Mouse (Mus musculus) kidney, adult 2 months (tissue): ENCODE results near the gene Efemp1. TPM values are rescaled to one million over a fixed set of nuclear protein-coding genes. Genes with fewer than 3 reads are reported as not detected.

ENCODE experiments used
- DNase-seq: peaks from one replicate; pipeline ENCODE4 v3.0.0; 2021
- H3K27ac ChIP-seq: fragments of 200-500 bp; 2 replicates; pipeline ENCODE4 v1.5.1; 2012; ENCODE audit warnings: low read depth, low read length, control low read depth, inconsistent platforms; ENCODE audit not compliant: insufficient read depth
- H3K27me3 ChIP-seq: fragments of 200-500 bp; replicated peaks from 2 replicates; pipeline ENCODE4 v1.6.1; 2012; ENCODE audit warnings: mild to moderate bottlenecking, moderate library complexity, low read length, inconsistent platforms; ENCODE audit not compliant: control insufficient read depth, insufficient read depth
- H3K36me3 ChIP-seq: fragments of 200-500 bp; 2 replicates; pipeline ENCODE4 v1.6.1; 2012; ENCODE audit warnings: mild to moderate bottlenecking, moderate library complexity, low read length, inconsistent platforms; ENCODE audit not compliant: control insufficient read depth, insufficient read depth
- H3K4me1 ChIP-seq: fragments of 200-500 bp; 2 replicates; pipeline ENCODE4 v1.6.1; 2011; ENCODE audit warnings: low read length; ENCODE audit not compliant: control insufficient read depth, insufficient read depth
- H3K4me3 ChIP-seq: fragments of 200-500 bp; 2 replicates; pipeline ENCODE4 v1.5.1; 2011; ENCODE audit warnings: mild to moderate bottlenecking, low read depth, low read length, control low read depth; ENCODE audit not compliant: insufficient read depth
- CTCF ChIP-seq: fragments of 200-500 bp; conservative IDR thresholded peaks from 2 replicates; pipeline ENCODE4 v1.5.1; 2011; ENCODE audit warnings: low read depth, mild to moderate bottlenecking, control low read depth, low read length, moderate library complexity, mixed read lengths; ENCODE audit not compliant: insufficient read depth, insufficient read length
- POLR2A ChIP-seq: fragments of 200-500 bp; IDR thresholded peaks from one replicate; pipeline ENCODE4 v1.6.1; 2011; ENCODE audit warnings: low read depth, low read length, control low read depth
- WGBS: fragments of 180-500 bp; shearing (Covaris S2); methylation state at CpG from one replicate; pipeline ENCODE4 v1.1.7; 2018; 5-methylcytosine and 5-hydroxymethylcytosine counted together
- polyA plus RNA-seq: library from polyadenylated mRNA; depleted of rRNA; stranded (reverse); fragments of >200 nt; gene quantifications from 2 replicates; pipeline ENCODE4 v1.2.3, GENCODE M21; 2012

The Efemp1 gene
- polyA plus RNA-seq, 1 experiment, result 28.8 TPM

GRCm38 (mm10) chr11:28889538-28889937, 36.5 kb downstream of the Efemp1 start:
- no peaks in the 10 kb centered on the region for H3K4me1 ChIP-seq
- DNase-seq, result peak; percentile 17
- no peaks in the 10 kb centered on the region; the same call in 1 of the 2 replicates for H3K27me3 ChIP-seq
- TF ChIP-seq POLR2A (no peak), CTCF (no peak)
- WGBS, result 43% methylated on average over 1 of the region's 1 CpGs
- no peaks in the 10 kb centered on the region for H3K36me3 ChIP-seq
- H3K4me3 ChIP-seq, result no peak overlapping the region
- H3K27ac ChIP-seq, result no peak overlapping the region

- Histone ChIP-seq H3K27ac (no peak overlapping the region), H3K4me3 (no peak overlapping the region), H3K36me3 (no peaks in the 10 kb centered on the region), H3K4me1 (no peaks in the 10 kb centered on the region), H3K27me3 (no peaks in the 10 kb centered on the region; the same call in 1 of the 2 replicates)
- no peak for DNase-seq
- no peak for TF ChIP-seq CTCF
- no peak for TF ChIP-seq POLR2A
- WGBS, result 50% methylated on average over 5 of the region's 5 CpGs
Observed at GRCm38 (mm10) chr11:28891515-28891914, 38.5 kb downstream of the Efemp1 start.

- H3K4me3 ChIP-seq, result no peak overlapping the region
- H3K4me1 ChIP-seq, result no peaks in the 10 kb centered on the region
- H3K27me3 ChIP-seq, result peaks cover 1% of the 10 kb centered on the region; the same call in 1 of the 2 replicates
- H3K27ac ChIP-seq, result no peak overlapping the region
- H3K36me3 ChIP-seq, result no peaks in the 10 kb centered on the region
- no peak for DNase-seq
- WGBS, result 19% methylated on average over 1 of the region's 1 CpGs
- no peak for TF ChIP-seq CTCF
- no peak for TF ChIP-seq POLR2A
Observed at GRCm38 (mm10) chr11:28899420-28899819, 46.4 kb downstream of the Efemp1 start.

GRCm38 (mm10) chr11:28904596-28904995, 51.6 kb downstream of the Efemp1 start:
- no peaks in the 10 kb centered on the region for H3K36me3 ChIP-seq
- TF ChIP-seq CTCF, result no peak
- no peak for TF ChIP-seq POLR2A
- peaks cover 5% of the 10 kb centered on the region; the same call in 1 of the 2 replicates for H3K4me1 ChIP-seq
- no peak overlapping the region for H3K27ac ChIP-seq
- no peak overlapping the region for H3K4me3 ChIP-seq
- no peak for DNase-seq
- H3K27me3 ChIP-seq, result peaks cover 1% of the 10 kb centered on the region; the same call in 1 of the 2 replicates
- whole genome bisulfite sequencing, result 55% methylated on average over 2 of the region's 2 CpGs

DNA sequence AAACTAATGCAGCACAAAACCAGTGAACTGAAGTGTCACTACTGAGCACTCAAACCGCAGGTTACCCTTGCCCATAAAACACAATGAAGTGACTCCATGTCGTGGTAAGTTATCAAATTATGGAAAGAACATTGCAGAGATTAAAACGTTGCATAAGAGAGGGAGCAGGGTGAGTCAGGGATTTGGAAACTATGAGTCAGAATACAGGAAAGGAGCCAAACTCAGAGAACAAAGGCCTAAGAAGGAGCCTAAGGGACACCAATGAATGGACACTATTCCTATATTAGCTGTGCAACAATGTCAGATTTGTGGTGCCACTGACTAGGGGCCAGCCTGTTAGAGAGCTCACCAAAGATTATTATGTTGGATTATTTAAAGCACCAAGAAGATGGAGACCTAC, 53.3 kb downstream of the Efemp1 start:
- no peak for DNase-seq
- 64% methylated on average over 3 of the region's 3 CpGs for WGBS
- TF ChIP-seq POLR2A, result no peak
- TF ChIP-seq CTCF, result no peak

DNA sequence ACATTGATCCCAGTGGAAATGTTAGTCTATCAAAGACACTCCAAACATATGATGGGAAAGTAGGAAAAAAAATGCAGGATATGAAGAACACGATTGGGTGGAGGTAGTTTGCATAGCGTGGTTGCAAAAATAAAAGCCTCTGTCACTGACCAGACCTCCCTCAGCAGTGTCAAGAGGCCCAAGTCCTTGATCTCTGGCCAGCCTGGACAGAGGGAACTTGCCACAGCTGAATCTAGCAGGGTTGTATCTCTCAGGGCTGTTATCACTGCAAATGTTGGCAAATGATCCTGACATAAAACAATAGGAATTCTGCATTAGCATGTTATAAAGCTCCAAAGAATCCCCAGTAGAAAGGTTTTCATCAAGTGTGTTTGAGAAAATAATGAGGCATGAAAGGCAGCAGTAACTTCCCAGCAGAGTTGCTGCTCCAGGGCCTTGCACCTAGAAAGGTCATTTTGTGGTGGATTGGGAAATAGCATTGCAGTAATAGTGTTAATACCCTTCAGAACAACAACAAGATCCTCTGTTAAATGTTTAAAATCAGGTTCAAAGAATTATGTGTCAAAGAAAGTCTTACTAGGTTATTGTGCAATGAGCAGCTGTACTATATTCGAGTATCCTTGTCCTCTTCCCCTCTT, 56.0 kb downstream of the Efemp1 start:
- Histone ChIP-seq H3K4me3 (no peak overlapping the region), H3K4me1 (peaks cover 5% of the 10 kb centered on the region; the same call in 1 of the 2 replicates), H3K36me3 (no peaks in the 10 kb centered on the region), H3K27ac (no peak overlapping the region; the same call in 1 of the 2 replicates), H3K27me3 (no peaks in the 10 kb centered on the region)
- TF ChIP-seq CTCF, result no peak
- TF ChIP-seq POLR2A, result no peak
- WGBS, result 39% methylated on average over 3 of the region's 3 CpGs
- peak; percentile 29 for DNase-seq

More for the DNA sequence above, 53.3 kb downstream of the Efemp1 start:
- peaks cover 5% of the 10 kb centered on the region; the same call in 1 of the 2 replicates for H3K4me1 ChIP-seq
- no peaks in the 10 kb centered on the region for H3K36me3 ChIP-seq
- H3K27ac ChIP-seq, result no peak overlapping the region
- H3K4me3 ChIP-seq, result no peak overlapping the region
- peaks cover 1% of the 10 kb centered on the region; the same call in 1 of the 2 replicates for H3K27me3 ChIP-seq

- Histone ChIP-seq H3K36me3 (no peaks in the 10 kb centered on the region), H3K4me3 (no peak overlapping the region), H3K4me1 (peaks cover 2% of the 10 kb centered on the region; the same call in 1 of the 2 replicates), H3K27me3 (no peaks in the 10 kb centered on the region), H3K27ac (no peak overlapping the region)
- WGBS, result 82% methylated on average over 3 of the region's 3 CpGs
- DNase-seq, result no peak
- no peak for TF ChIP-seq POLR2A
- TF ChIP-seq CTCF, result no peak
Observed at GRCm38 (mm10) chr11:28912469-28913138, 59.6 kb downstream of the Efemp1 start.
